Mouse (Mus musculus): Measurements from ENCODE around the gene Myh2.

Gene Myh2

GRCm38 (mm10) chr11:67153123-67153522, 17.7 kb upstream of the Myh2 start:
- DNase-seq (ENCODE audit: low spot score), result no peak

GRCm38 (mm10) chr11:67153843-67154242, 17.0 kb upstream of the Myh2 start:
- DNase-seq (ENCODE audit: low spot score), result no peak

GRCm38 (mm10) chr11:67155650-67156049, 15.2 kb upstream of the Myh2 start:
- DNase-seq (ENCODE audit: low spot score), result no peak

- no peak for DNase-seq (ENCODE audit: low spot score)
Observed at GRCm38 (mm10) chr11:67160131-67160530, 10.7 kb upstream of the Myh2 start.

- no peak for DNase-seq (ENCODE audit: low spot score)
Observed at GRCm38 (mm10) chr11:67163701-67164100, 7.1 kb upstream of the Myh2 start.

- DNase-seq (ENCODE audit: low spot score), result no peak
Observed at GRCm38 (mm10) chr11:67164851-67165250, 6.0 kb upstream of the Myh2 start.

- DNase-seq (ENCODE audit: low spot score), result no peak
Observed at GRCm38 (mm10) chr11:67169301-67169700, 1.5 kb upstream of the Myh2 start.

- DNase-seq (ENCODE audit: low spot score), result no peak
Observed at GRCm38 (mm10) chr11:67172439-67172838, 1.6 kb downstream of the Myh2 start.

- no peak for DNase-seq (ENCODE audit: low spot score)
Observed at GRCm38 (mm10) chr11:67176376-67176775, 5.5 kb downstream of the Myh2 start.

- no peak for DNase-seq (ENCODE audit: low spot score)
Observed at GRCm38 (mm10) chr11:67190316-67190715, 19.5 kb downstream of the Myh2 start.

GRCm38 (mm10) chr11:67190814-67191213, 20.0 kb downstream of the Myh2 start:
- DNase-seq (ENCODE audit: low spot score), result no peak

GRCm38 (mm10) chr11:67191496-67191895, 20.7 kb downstream of the Myh2 start:
- no peak for DNase-seq (ENCODE audit: low spot score)

GRCm38 (mm10) chr11:67199321-67199720, 28.5 kb downstream of the Myh2 start:
- DNase-seq (ENCODE audit: low spot score), result no peak

- no peak for DNase-seq (ENCODE audit: low spot score)
Observed at GRCm38 (mm10) chr11:67199752-67200151, 28.9 kb downstream of the Myh2 start, which contains the start of gene Myh1. Myh1 (plus strand) TSS chr11:67200052.

- no peak for DNase-seq (ENCODE audit: low spot score)
Observed at GRCm38 (mm10) chr11:67204766-67205165, 33.9 kb downstream of the Myh2 start.

GRCm38 (mm10) chr11:67221803-67222202, 51.0 kb downstream of the Myh2 start:
- DNase-seq (ENCODE audit: low spot score), result no peak

- no peak for DNase-seq (ENCODE audit: low spot score)
Observed at GRCm38 (mm10) chr11:67224466-67224865, 53.6 kb downstream of the Myh2 start.

- DNase-seq (ENCODE audit: low spot score), result no peak
Observed at GRCm38 (mm10) chr11:67228731-67229130, 57.9 kb downstream of the Myh2 start.

- no peak for DNase-seq (ENCODE audit: low spot score)
Observed at GRCm38 (mm10) chr11:67229166-67229565, 58.3 kb downstream of the Myh2 start.

GRCm38 (mm10) chr11:67229946-67230345, 59.1 kb downstream of the Myh2 start:
- no peak for DNase-seq (ENCODE audit: low spot score)

- no peak for DNase-seq (ENCODE audit: low spot score)
Observed at GRCm38 (mm10) chr11:67235639-67236358, 65.0 kb downstream of the Myh2 start.

- DNase-seq (ENCODE audit: low spot score), result no peak
Observed at GRCm38 (mm10) chr11:67236799-67237198, 66.0 kb downstream of the Myh2 start.

GRCm38 (mm10) chr11:67237481-67238079, 66.8 kb downstream of the Myh2 start, which contains the start of gene Myh4:
Myh4 (plus strand) TSS chr11:67238029.
- DNase-seq (ENCODE audit: low spot score), result no peak

- no peak for DNase-seq (ENCODE audit: low spot score)
Observed at GRCm38 (mm10) chr11:67241051-67241450, 70.2 kb downstream of the Myh2 start.
